Mouse (Mus musculus) frontal cortex, adult 2 months (tissue): ENCODE data around the gene Acsl4. TPM values are rescaled to one million over a fixed set of nuclear protein-coding genes. Genes with fewer than 3 reads are reported as not detected.

ENCODE experiments used
- DNase-seq, 2 experiments: peaks; one replicate each; pipeline ENCODE4 v3.0.0; 2022; ENCODE audit warnings: low spot score in 1 of 2; ENCODE audit errors: extremely low spot score in 1 of 2
- polyA plus RNA-seq: library from polyadenylated mRNA; depleted of rRNA; stranded (reverse); fragments of >200 nt; gene quantifications from 2 replicates; pipeline ENCODE4 v1.2.3, GENCODE M21; 2012; rRNA removed

Acsl4 gene
- 23.8 and 28.9 TPM in 2 replicates for polyA plus RNA-seq

- DNase-seq: peak; percentile 61 to 86
Measured at GRCm38 (mm10) chrX:142390247-142390908, at the start of gene Acsl4. Acsl4 (minus strand) TSS chrX:142390535.

DNA sequence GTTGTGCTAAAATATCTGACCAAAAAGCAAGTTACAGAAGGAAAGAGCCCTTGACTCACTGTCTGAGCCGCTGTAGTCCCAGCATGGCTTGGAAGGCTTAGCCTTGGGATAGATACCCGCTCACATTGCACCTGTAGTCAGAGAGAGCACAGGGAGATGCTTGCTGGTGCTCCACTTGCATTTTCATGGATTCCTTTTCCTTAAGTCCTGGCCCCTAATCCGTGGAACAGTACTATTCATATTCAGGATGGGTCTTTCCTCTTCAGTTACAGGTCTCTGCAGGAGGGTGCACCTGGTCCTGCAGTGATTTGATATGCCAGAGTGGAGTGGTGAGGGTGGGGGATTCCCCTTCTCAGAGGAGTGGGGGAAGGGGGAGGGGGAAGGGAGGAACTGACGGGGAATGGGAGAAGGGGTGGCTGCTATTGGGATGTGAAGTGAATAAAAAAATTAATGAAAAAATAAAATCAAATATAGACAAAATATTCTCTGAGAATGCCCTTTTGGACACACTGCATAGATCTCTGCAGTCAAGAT, 47.7 kb upstream of the Acsl4 start:
- DNase-seq: no peak

DNA sequence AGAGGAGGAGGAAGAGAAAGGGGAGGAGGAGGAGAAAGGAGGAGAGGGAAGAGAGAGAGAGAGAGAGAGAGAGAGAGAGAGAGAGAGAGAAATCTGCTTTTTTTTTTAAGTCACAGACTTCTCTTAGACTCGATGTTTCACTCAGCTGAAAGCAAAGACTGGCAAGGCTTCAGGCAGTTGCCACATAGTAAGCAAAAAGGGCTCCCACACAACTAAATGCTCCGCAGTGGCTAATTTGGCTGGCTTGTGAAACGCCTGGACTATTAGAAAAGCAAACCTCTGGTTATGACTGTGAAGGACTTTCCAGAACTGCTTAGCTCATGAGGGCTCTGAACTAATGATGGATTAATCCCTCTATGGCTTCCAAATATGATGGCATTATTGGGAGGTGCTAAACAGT, 42.5 kb upstream of the Acsl4 start:
- DNase-seq: no peak

DNA sequence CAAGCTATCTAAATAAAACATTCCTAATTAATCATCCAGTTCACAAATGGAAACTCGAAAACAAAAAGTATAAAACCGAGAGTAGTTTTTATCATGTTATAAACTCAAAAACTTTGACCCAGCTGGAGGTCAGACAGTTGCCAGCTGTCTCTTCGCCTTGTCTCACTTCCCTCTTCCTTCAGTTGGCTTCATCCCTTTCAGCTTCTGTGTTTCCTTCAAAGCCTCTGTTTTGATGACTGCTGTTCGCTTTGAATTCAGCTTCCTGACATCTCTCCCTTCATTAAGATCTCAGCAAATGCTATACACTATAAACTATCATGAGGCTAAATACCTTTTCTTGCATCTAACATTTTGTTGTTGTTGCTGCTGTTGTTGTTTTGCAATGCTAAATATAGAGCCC, 36.8 kb upstream of the Acsl4 start:
- no peak for DNase-seq

- DNase-seq: no peak
Measured at GRCm38 (mm10) chrX:142426628-142427027, 36.3 kb upstream of the Acsl4 start.

DNA sequence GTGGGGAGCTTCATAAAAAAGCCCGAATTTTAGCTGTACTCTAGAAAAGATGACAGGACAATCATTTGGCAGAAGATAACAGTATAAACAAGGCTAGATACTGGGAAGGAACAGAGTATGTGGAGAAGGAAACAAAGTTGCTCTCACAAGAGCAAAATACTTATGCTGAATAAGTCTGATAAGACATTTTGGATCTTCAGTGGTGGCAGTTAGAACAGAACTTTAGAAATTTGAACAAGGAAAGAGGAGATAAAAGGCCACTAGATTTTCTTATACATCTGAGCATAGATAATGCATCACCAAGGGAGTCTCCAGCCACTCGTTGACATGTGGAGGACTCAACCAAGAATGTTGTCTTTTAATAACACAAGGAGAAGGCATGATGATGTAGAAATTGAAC, 23.5 kb upstream of the Acsl4 start:
- DNase-seq: no peak

- no peak for DNase-seq
Measured at GRCm38 (mm10) chrX:142410060-142410459, 19.7 kb upstream of the Acsl4 start.

- DNase-seq: no peak
Measured at GRCm38 (mm10) chrX:142409338-142409737, 19.0 kb upstream of the Acsl4 start.

GRCm38 (mm10) chrX:142403114-142403513, 12.8 kb upstream of the Acsl4 start:
- DNase-seq: no peak

GRCm38 (mm10) chrX:142398621-142399020, 8.3 kb upstream of the Acsl4 start:
- DNase-seq: no peak

DNA sequence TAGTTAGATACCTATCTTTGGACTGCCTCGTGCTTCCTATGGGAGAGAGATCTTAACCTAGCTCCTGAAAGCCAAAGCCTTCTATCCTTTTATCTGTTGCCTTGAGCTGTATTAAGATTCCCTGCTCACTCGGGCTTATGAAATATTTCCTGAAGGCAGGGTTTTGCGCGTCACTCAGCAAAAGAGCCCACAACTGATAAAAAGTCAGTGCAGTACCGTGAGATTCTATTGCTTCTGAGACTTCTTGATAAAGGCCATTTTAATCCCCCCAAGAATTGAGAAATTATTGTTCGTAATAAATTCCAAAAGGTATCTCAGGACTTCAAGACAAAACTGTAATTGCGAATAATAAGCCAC, 552 bp upstream of the Acsl4 start:
- DNase-seq: no peak

DNA sequence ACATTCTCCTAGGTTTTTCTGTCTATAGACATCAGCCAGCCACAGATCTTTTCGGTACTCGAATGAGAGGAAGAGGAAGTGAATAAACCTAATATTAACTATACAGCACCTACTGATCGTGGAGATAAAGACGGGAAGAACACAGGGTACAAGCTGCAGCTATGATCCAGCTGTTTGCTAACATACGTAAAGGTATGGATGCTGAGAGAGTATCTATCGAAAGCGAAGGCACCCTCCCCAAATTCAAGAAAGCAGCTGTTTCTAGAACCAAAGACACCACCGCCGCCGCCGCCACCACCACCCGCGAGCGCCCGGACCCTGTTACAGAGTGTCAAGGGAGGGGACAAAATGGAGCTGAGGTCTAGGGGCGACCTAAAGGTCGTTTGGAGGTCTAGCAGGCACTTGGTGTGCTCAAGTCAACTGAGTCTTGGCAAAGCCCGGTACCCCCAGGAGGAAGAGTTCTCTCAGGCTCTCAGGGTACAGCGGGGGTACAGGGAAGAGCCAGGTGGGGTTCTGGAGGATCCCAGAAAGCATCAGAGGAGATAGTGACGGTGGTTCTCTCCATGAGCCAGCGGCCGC, 665 bp downstream of the Acsl4 start:
- no peak for DNase-seq

GRCm38 (mm10) chrX:142388141-142388540, 2.2 kb downstream of the Acsl4 start:
- DNase-seq: no peak

- DNase-seq: no peak
Measured at GRCm38 (mm10) chrX:142387634-142388033, 2.7 kb downstream of the Acsl4 start.

GRCm38 (mm10) chrX:142384918-142385317, 5.4 kb downstream of the Acsl4 start:
- DNase-seq: no peak

GRCm38 (mm10) chrX:142379894-142380293, 10.4 kb downstream of the Acsl4 start:
- DNase-seq: no peak

GRCm38 (mm10) chrX:142378048-142378447, 12.3 kb downstream of the Acsl4 start:
- no peak for DNase-seq

DNA sequence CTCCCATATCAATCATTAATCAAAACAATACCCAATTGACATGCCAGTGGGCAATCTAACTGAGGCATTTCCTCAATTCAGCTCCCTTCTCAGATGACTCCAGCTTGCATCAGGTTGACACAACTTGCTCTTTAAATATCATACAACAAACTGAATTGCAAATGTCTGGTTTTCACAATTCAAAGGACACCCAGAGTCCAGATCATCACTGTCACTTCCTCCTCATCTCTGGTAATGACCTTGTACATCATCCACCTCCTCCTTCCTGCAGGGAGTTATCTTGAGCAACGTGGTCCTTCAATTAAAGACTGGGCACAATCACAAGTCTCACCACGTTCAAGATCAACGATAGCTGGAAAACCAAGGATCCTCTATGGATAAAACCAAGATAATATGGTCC, 13.0 kb downstream of the Acsl4 start:
- no peak for DNase-seq

GRCm38 (mm10) chrX:142376747-142377146, 13.6 kb downstream of the Acsl4 start:
- no peak for DNase-seq

DNA sequence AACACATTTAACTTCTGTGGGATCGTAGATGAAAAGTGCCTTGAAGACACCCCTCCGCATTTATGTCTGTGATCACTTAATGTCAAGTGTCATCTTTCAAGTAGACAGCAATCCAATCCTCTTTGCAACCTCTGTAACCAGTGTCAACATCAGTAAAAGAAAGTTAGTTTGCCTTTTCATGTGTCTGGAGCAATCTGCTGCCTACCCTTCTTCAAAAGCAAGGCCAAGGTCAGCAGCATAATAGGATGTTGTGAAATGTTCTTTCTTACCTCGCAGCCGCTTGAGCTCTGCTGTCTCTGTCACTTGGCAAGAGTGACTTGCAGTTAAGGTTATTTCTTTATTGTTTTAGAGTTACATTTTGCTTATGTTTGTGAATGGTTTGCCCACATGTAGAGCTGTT, 14.8 kb downstream of the Acsl4 start:
- DNase-seq: no peak

GRCm38 (mm10) chrX:142372393-142372792, 17.9 kb downstream of the Acsl4 start:
- DNase-seq: peak in 1 of 2 experiments; percentile 57

DNA sequence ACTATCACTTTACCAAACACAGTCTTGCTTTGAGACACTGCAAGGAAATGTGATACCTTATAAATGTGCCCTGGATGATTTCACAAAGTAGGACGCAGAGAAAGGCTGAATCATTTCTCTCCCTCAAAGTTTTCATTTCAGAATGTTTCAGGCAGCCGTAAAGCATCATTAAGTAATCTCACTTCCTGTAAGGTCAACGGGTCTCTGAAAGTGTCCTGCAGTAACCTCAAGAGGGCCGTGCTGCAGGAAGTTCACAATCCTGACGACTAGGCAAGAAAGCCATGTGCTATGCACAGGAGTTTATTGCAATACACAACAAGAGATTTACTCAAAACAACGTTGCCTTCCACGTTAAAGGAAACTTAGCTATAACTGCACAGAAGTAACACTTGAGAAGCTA, 20.4 kb downstream of the Acsl4 start:
- no peak for DNase-seq
